Mouse (Mus musculus) stomach, embryonic 14.5 days (tissue): ENCODE data around the gene Ak9. TPM values are rescaled to one million over a fixed set of nuclear protein-coding genes. Genes with fewer than 3 reads are reported as not detected.

Experiments used
- ATAC-seq: fragments of 200-750 bp; cut with Nextera tagmentation; 2 replicates; pipeline ENCODE4 v1.8.0; 2017; ENCODE audit warnings: low read depth, moderate TSS enrichment; ENCODE audit not compliant: insufficient number of reproducible peaks, insufficient read depth, low FRiP score
- H3K27ac ChIP-seq: fragments of 300-500 bp; sonication (generic); 2 replicates; pipeline ENCODE4 v1.5.1; 2014; ENCODE audit warnings: mild to moderate bottlenecking, low read length, moderate library complexity, mixed read lengths
- H3K27me3 ChIP-seq: fragments of 300-500 bp; sonication (generic); 2 replicates; pipeline ENCODE4 v1.6.1; 2014; ENCODE audit warnings: low read length, control low read depth, mixed read lengths; ENCODE audit not compliant: control insufficient read depth, insufficient read depth
- H3K36me3 ChIP-seq: fragments of 300-500 bp; sonication (generic); 2 replicates; pipeline ENCODE4 v1.6.1; 2014; ENCODE audit warnings: mild to moderate bottlenecking, control low read depth, low read length, moderate library complexity, mixed read lengths; ENCODE audit not compliant: control insufficient read depth, insufficient read depth
- H3K4me1 ChIP-seq: fragments of 300-500 bp; sonication (generic); 2 replicates; pipeline ENCODE4 v1.6.1; 2014; ENCODE audit warnings: low read length, control low read depth, mixed read lengths; ENCODE audit not compliant: control insufficient read depth, insufficient read depth
- H3K4me2 ChIP-seq: fragments of 300-500 bp; sonication (generic); replicated peaks from 2 replicates; pipeline ENCODE4 v1.6.1; 2014; ENCODE audit warnings: low read depth, low read length, control low read depth
- H3K4me3 ChIP-seq: fragments of 300-500 bp; sonication (generic); 2 replicates; pipeline ENCODE4 v1.5.1; 2014; ENCODE audit warnings: low read depth, low read length, control low read depth
- H3K9ac ChIP-seq: fragments of 300-500 bp; sonication (generic); replicated peaks from 2 replicates; pipeline ENCODE4 v1.6.1; 2014; ENCODE audit warnings: low read depth, mild to moderate bottlenecking, control low read depth, low read length, moderate library complexity, mixed read lengths
- H3K9me3 ChIP-seq: fragments of 300-500 bp; sonication (generic); 2 replicates; pipeline ENCODE4 v1.6.1; 2016; ENCODE audit warnings: low read depth, low read length, control low read depth; ENCODE audit not compliant: control insufficient read depth
- WGBS: fragments of 180-500 bp; shearing (Covaris S2); extraction: QIAGEN DNeasy Blood & Tissue Kit; methylation state at CpG from one replicate; pipeline ENCODE4 v1.1.7; 2014; 5-methylcytosine and 5-hydroxymethylcytosine counted together
- polyA plus RNA-seq: library from polyadenylated mRNA; unstranded; fragments of >200 nt; fragmentation: Nextera tagmentation; extraction: Ambion mirVana; gene quantifications from 2 replicates; pipeline ENCODE4 v1.2.1, GENCODE M21; 2014

The Ak9 gene
- not detected in 2 replicates for polyA plus RNA-seq

DNA sequence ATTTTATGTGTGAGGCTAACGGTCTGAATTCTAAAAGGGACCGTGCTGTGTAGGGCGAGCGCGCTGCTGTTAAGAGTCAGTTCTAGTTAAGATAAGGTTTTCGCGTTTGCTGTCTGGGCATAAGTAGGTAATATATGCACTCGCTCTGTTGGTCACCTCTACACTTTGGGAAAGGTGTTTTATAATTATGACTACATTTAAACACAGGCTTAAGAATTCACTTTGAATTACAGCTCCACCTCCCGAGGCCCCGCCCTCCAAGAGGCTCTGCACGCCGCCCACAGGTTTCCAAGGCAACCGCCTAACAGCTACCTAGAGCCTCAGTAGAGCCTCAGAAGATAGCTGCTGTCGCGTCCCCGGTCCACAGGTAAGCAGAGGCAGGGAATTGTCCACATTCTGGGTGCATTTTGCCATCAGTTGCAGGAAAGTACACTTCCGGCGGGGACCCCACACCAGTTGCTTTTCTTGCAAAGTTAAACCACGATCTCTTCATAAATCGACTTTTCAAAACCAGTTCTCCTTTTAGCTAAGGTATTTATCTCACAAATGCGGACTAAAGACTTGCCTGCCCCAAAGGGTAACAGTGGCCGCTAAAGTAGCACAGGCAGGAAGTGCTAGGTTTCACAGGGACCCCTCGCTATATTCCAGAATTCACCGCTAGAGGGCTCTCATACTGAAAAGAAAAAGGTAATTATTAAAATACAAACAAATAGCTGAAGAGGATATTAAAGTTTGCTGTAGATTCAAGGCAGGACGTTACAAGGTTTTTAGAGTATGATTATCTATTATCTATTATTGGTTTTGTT is at the start of gene Ak9:
Gene Ak9, plus strand, starts transcription at position 342 of the 806 bp plus-strand sequence.
- H3K4me3 ChIP-seq = peak within 1 kb of the TSS; percentile 84
- under 1% methylated on average over 25 of the region's 25 CpGs for WGBS

GRCm38 (mm10) chr10:41260243-41261006 is 43.4 kb upstream of the Ak9 start:
- Histone ChIP-seq H3K4me1 (no peaks in the 10 kb centered on the region), H3K9ac (no peak overlapping the region), H3K36me3 (no peaks in the 10 kb centered on the region), H3K4me3 (no peak overlapping the region), H3K4me2 (no peak overlapping the region), H3K27ac (no peak overlapping the region), H3K27me3 (no peaks in the 10 kb centered on the region), H3K9me3 (no peaks in the 10 kb centered on the region)
- 36% methylated on average over 8 of the region's 8 CpGs for WGBS
- no peak for ATAC-seq

More for the DNA sequence above, at the start of gene Ak9:
- no peak within 1 kb of the TSS for H3K27ac ChIP-seq
- no peaks in the 10 kb centered on the region for H3K27me3 ChIP-seq
- H3K4me2 ChIP-seq = peak within 1 kb of the TSS; percentile 91
- H3K4me1 ChIP-seq = no peaks in the 10 kb centered on the region
- H3K9me3 ChIP-seq = no peaks in the 10 kb centered on the region
- no peaks in the 10 kb centered on the region for H3K36me3 ChIP-seq
- H3K9ac ChIP-seq = peak within 1 kb of the TSS; percentile 45
- ATAC-seq = peak; percentile 83

- Histone ChIP-seq H3K27ac (no peak overlapping the region), H3K4me2 (no peak overlapping the region), H3K9me3 (no peaks in the 10 kb centered on the region), H3K4me1 (no peaks in the 10 kb centered on the region), H3K27me3 (no peaks in the 10 kb centered on the region), H3K4me3 (no peak overlapping the region), H3K9ac (no peak overlapping the region), H3K36me3 (no peaks in the 10 kb centered on the region)
- WGBS = 49% methylated on average over 1 of the region's 1 CpGs
- no peak for ATAC-seq
Observed at GRCm38 (mm10) chr10:41261218-41261617, 42.6 kb upstream of the Ak9 start.

DNA sequence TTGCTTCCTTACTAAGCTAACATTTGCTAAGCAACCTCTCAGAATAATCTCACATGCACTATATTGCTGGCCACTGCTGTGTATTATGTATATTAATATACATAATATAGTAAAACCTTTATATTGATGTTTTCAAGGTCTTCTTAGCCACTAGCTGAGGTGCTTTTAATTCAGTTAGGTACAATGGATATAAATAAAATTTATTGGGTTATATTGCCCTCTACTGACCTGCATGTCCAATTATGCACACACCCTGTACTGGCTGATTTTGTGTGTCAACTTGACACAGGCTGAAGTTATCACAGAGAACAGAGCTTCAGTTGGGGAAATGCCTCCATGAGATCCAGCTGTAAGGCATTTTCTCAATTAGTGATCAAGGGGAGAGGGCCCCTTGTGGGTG is 41.9 kb upstream of the Ak9 start:
- Histone ChIP-seq H3K4me2 (no peak overlapping the region), H3K27me3 (no peaks in the 10 kb centered on the region), H3K27ac (no peak overlapping the region), H3K9ac (no peak overlapping the region), H3K4me3 (no peak overlapping the region), H3K9me3 (no peaks in the 10 kb centered on the region), H3K36me3 (no peaks in the 10 kb centered on the region), H3K4me1 (no peaks in the 10 kb centered on the region)
- no peak for ATAC-seq

- Histone ChIP-seq H3K4me3 (no peak overlapping the region), H3K9me3 (no peaks in the 10 kb centered on the region), H3K4me2 (no peak overlapping the region), H3K9ac (no peak overlapping the region), H3K27ac (no peak overlapping the region), H3K4me1 (no peaks in the 10 kb centered on the region), H3K27me3 (no peaks in the 10 kb centered on the region), H3K36me3 (no peaks in the 10 kb centered on the region)
- WGBS = 51% methylated on average over 7 of the region's 7 CpGs
- no peak for ATAC-seq
Observed at GRCm38 (mm10) chr10:41271860-41272259, 31.9 kb upstream of the Ak9 start.

GRCm38 (mm10) chr10:41274871-41275270 is 28.9 kb upstream of the Ak9 start:
- Histone ChIP-seq H3K36me3 (no peaks in the 10 kb centered on the region), H3K9me3 (no peaks in the 10 kb centered on the region), H3K4me1 (no peaks in the 10 kb centered on the region), H3K27ac (no peak overlapping the region), H3K4me3 (no peak overlapping the region), H3K4me2 (no peak overlapping the region), H3K9ac (no peak overlapping the region), H3K27me3 (no peaks in the 10 kb centered on the region)
- WGBS = 90% methylated on average over 1 of the region's 1 CpGs
- no peak for ATAC-seq

DNA sequence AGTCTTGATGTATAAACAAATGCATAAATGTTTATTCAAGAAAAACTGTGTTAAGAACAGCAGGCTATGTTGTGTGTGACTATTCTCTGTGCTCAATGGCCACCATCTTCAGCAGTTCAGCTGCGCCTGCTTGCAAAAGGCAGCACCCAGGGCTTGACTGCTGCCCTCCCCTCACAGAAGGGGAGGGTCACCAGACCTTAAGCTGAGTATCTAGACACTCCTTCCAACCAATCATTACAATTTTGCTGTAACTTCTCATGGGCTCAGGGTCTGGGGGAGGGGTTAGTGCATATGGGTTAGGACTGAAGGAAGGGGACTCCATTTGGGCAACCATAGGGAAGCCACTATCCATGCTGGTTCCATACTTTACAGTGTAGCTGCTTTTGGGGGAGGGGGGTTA is 25.0 kb upstream of the Ak9 start:
- 74% methylated on average over 1 of the region's 1 CpGs for WGBS
- H3K9ac ChIP-seq = no peak overlapping the region
- H3K27ac ChIP-seq = no peak overlapping the region
- no peaks in the 10 kb centered on the region for H3K4me1 ChIP-seq
- H3K27me3 ChIP-seq = no peaks in the 10 kb centered on the region
- H3K36me3 ChIP-seq = no peaks in the 10 kb centered on the region
- no peak overlapping the region for H3K4me2 ChIP-seq
- ATAC-seq = peak; percentile 58; the same call in 1 of the 2 replicates
- no peak overlapping the region for H3K4me3 ChIP-seq
- no peaks in the 10 kb centered on the region for H3K9me3 ChIP-seq

GRCm38 (mm10) chr10:41280177-41280576 is 23.6 kb upstream of the Ak9 start:
- Histone ChIP-seq H3K9me3 (no peaks in the 10 kb centered on the region), H3K27me3 (no peaks in the 10 kb centered on the region), H3K4me2 (no peak overlapping the region), H3K36me3 (no peaks in the 10 kb centered on the region), H3K4me3 (no peak overlapping the region), H3K9ac (no peak overlapping the region), H3K27ac (no peak overlapping the region), H3K4me1 (no peaks in the 10 kb centered on the region)
- 72% methylated on average over 6 of the region's 6 CpGs for WGBS
- no peak for ATAC-seq
